Mouse (Mus musculus): ENCODE results near the gene Sgk1. TPM values are rescaled to one million over a fixed set of nuclear protein-coding genes. Genes with fewer than 3 reads are reported as not detected.

The Sgk1 gene
- total and polyA plus RNA-seq, 3 experiments = 0.76 to 16.0 (median 4.3) TPM

DNA sequence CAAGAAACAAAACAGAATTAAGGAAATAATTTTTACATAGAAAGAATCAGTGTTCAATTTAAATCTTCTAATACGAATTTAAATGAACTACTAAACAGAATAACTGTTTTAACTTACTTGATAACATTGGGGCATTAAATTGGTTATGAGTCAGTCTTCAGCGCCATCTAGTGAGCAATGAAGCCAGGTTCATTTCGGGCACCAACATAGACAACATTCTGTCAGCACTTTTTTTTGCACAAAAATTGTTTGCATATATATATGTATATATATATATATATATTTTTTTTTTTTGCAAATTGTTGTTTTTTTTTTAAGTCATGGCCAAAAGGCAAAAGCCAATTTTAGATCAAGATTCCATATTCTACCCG, 125.8 kb downstream of the Sgk1 start:
- H3K27ac ChIP-seq (ENCODE audit: insufficient read depth, low read depth) = no peak overlapping the region
- no peak overlapping the region for H3K4me3 ChIP-seq (replicated peaks in 1 of 3; ENCODE audit: low read depth in 2 of 3, low read length in 2 of 3, poor library complexity in 1 of 3)
- TF ChIP-seq IRF4 (IDR thresholded peaks at IDR 0.05; ENCODE audit: low read depth, low read length) = no peak
- no peak for TF ChIP-seq MAZ (IDR thresholded peaks at IDR 0.05; ENCODE audit: low read depth, low read length)
- TF ChIP-seq SMC3 (IDR thresholded peaks at IDR 0.05; ENCODE audit: low read depth, low read length) = peak; percentile 40; the same call in 1 of the 2 replicates
- no peak; the same call in 1 of the 2 replicates for TF ChIP-seq USF1 (IDR thresholded peaks at IDR 0.05; ENCODE audit: low read depth, low read length)
- no peak for TF ChIP-seq CHD1 (IDR thresholded peaks at IDR 0.05; ENCODE audit: low read depth, low read length)
- no peak for TF ChIP-seq E2F4 (IDR thresholded peaks at IDR 0.05; ENCODE audit: insufficient replicate concordance, low read depth, low read length)
- TF ChIP-seq SIN3A (IDR thresholded peaks at IDR 0.05; ENCODE audit: low read length) = no peak
- TF ChIP-seq MYC (IDR thresholded peaks at IDR 0.05; ENCODE audit: low read depth, low read length) = no peak
- no peak for TF ChIP-seq MEF2A (IDR thresholded peaks at IDR 0.05; ENCODE audit: borderline replicate concordance, low read depth, low read length)
- TF ChIP-seq MAX (IDR thresholded peaks at IDR 0.05; ENCODE audit: low read length) = no peak
- TF ChIP-seq TBP (conservative IDR thresholded peaks at IDR 0.05; ENCODE audit: low read depth, low read length) = no peak
- no peak for TF ChIP-seq KAT2A (IDR thresholded peaks at IDR 0.05; ENCODE audit: insufficient replicate concordance, low read length)
- TF ChIP-seq ZMIZ1 (IDR thresholded peaks at IDR 0.05; ENCODE audit: low read depth, low read length) = no peak
- no peak for TF ChIP-seq ETS1 (conservative IDR thresholded peaks at IDR 0.05; ENCODE audit: low read depth, low read length)
- no peak for TF ChIP-seq POLR2A (IDR thresholded peaks at IDR 0.05; ENCODE audit: low read depth, low read length)
- TF ChIP-seq NELFE (IDR thresholded peaks at IDR 0.05; ENCODE audit: low read depth, low read length) = no peak
- peak in 1 of 2 experiments; percentile 68; a peak in 3 of 4 replicates for TF ChIP-seq CTCF (conservative IDR thresholded peaks at IDR 0.05 in 1 of 2, IDR thresholded peaks at IDR 0.05 in 1 of 2; ENCODE audit: low read depth in 2 of 2, low read length in 2 of 2)
- TF ChIP-seq ZKSCAN1 (IDR thresholded peaks at IDR 0.05; ENCODE audit: borderline replicate concordance, low read depth, low read length) = no peak
- peak; percentile 7; the same call in 1 of the 2 replicates for TF ChIP-seq ZC3H11A (IDR thresholded peaks at IDR 0.05; ENCODE audit: low read depth, low read length)
- TF ChIP-seq CHD2 (IDR thresholded peaks at IDR 0.05; ENCODE audit: low read length) = no peak
- TF ChIP-seq PAX5 (IDR thresholded peaks at IDR 0.05; ENCODE audit: low read length) = no peak
- no peak for TF ChIP-seq RCOR1 (conservative IDR thresholded peaks at IDR 0.05; ENCODE audit: low read depth, low read length)
- TF ChIP-seq EP300 (IDR thresholded peaks at IDR 0.05; ENCODE audit: low read length) = no peak
- no peak for TF ChIP-seq JUND (conservative IDR thresholded peaks at IDR 0.05; ENCODE audit: low read depth, low read length)
- no peak for TF ChIP-seq UBTF (IDR thresholded peaks at IDR 0.05; ENCODE audit: low read depth, low read length)
- no peak for TF ChIP-seq POLR2AphosphoS2 (IDR thresholded peaks at IDR 0.05; ENCODE audit: low read depth, low read length)
- TF ChIP-seq MXI1 (IDR thresholded peaks at IDR 0.05; ENCODE audit: low read depth, low read length) = no peak
- TF ChIP-seq JUN (IDR thresholded peaks at IDR 0.05; ENCODE audit: insufficient read depth, low read depth, low read length) = no peak
- TF ChIP-seq NRF1 (IDR thresholded peaks at IDR 0.05; ENCODE audit: low read depth, low read length) = no peak
- TF ChIP-seq BHLHE40 (IDR thresholded peaks at IDR 0.05; ENCODE audit: low read depth, low read length) = no peak
- no peak for TF ChIP-seq ELF1 (IDR thresholded peaks at IDR 0.05; ENCODE audit: low read depth, low read length)
- TF ChIP-seq HCFC1 (IDR thresholded peaks at IDR 0.05; ENCODE audit: low read depth, low read length) = no peak
- peak; percentile 8; the same call in 1 of the 2 replicates for TF ChIP-seq MAFK (IDR thresholded peaks at IDR 0.05; ENCODE audit: insufficient replicate concordance, low read length)
- TF ChIP-seq USF2 (conservative IDR thresholded peaks at IDR 0.05; ENCODE audit: low read depth, low read length) = no peak
- no peak for TF ChIP-seq GABPA (IDR thresholded peaks at IDR 0.05; ENCODE audit: insufficient replicate concordance, low read depth, low read length)
- TF ChIP-seq ZNF384 (IDR thresholded peaks at IDR 0.05; ENCODE audit: low read depth, low read length) = peak; percentile 47; the same call in 1 of the 2 replicates
- TF ChIP-seq RAD21 (IDR thresholded peaks at IDR 0.05; ENCODE audit: low read depth, low read length) = peak; percentile 74
- no peak for TF ChIP-seq TCF12 (IDR thresholded peaks at IDR 0.05; ENCODE audit: low read depth, low read length)
- dilution Hi-C loops (cut with MboI; ENCODE audit: extremely low pct_ligation_motif_present, extremely low pct_unique_long_range_greater_than_20kb, low sequenced_read_pairs) (no loop called here), in situ Hi-C loops (cut with MboI; ENCODE audit: low pct_ligation_motif_present, low pct_unique_long_range_greater_than_20kb, low sequenced_read_pairs) (loop anchor here (5.0 kb wide), 1 partner anchor 625 kb away; no protein-coding TSS in a partner anchor)
- H3K27me3 ChIP-seq (replicated peaks) = no peaks in the 10 kb centered on the region
- H3K4me2 ChIP-seq (ENCODE audit: insufficient read depth, low read depth, poor library complexity, severe bottlenecking) = no peak overlapping the region
- no peaks in the 10 kb centered on the region for H3K79me2 ChIP-seq (replicated peaks; ENCODE audit: control insufficient read depth, extremely low read depth, insufficient read depth, poor library complexity, severe bottlenecking)
- no peaks in the 10 kb centered on the region for H3K36me3 ChIP-seq (replicated peaks in 1 of 2; ENCODE audit: control insufficient read depth in 1 of 2, insufficient read depth in 1 of 2, low read length in 1 of 2)
- DNase-seq (ENCODE audit: extremely low read depth) = peak; percentile 48
- no peak overlapping the region for H3K9ac ChIP-seq (ENCODE audit: insufficient read depth, low read depth)
- no peaks in the 10 kb centered on the region for H3K9me3 ChIP-seq (replicated peaks; ENCODE audit: low read length)
- no peaks in the 10 kb centered on the region for H3K4me1 ChIP-seq (ENCODE audit: control insufficient read depth in 1 of 2, insufficient read depth in 2 of 2)

Data from CH12.LX (cell line).